Mouse (Mus musculus) left cerebral cortex, adult 2 months (tissue): ENCODE results near the gene Rnaseh1. TPM values are rescaled to one million over a fixed set of nuclear protein-coding genes. Genes with fewer than 3 reads are reported as not detected.

Source experiments
- DNase-seq, 2 experiments: peaks; one replicate each; pipeline ENCODE4 v3.0.0; 2021 to 2022; ENCODE audit warnings: low spot score in 2 of 2, mixed read lengths in 1 of 2; ENCODE audit errors: extremely low spot score in 1 of 2
- H3K27ac ChIP-seq: fragments of 200-600 bp; 2 replicates; pipeline ENCODE4 v1.8.1; 2022
- H3K4me3 ChIP-seq: fragments of 200-600 bp; 2 replicates; pipeline ENCODE4 v1.8.1; 2022
- CTCF ChIP-seq: fragments of 200-600 bp; IDR thresholded peaks from 2 replicates; pipeline ENCODE4 v1.8.1; 2022; ENCODE audit warnings: antibody characterized with exemption, mild to moderate bottlenecking, moderate library complexity
- intact Hi-C: fragments of 180-260 bp; cut with DNase I; formaldehyde crosslinking; loops from one replicate; pipeline ENCODE4 v1.15.1; 2025
- microRNA-seq, 2 experiments: library from miRNA; unstranded; fragments of <30 nt; microRNA quantifications; one replicate each; pipeline ENCODE4 v1.2.0; 2021
- total RNA-seq, 2 experiments: library from RNA; stranded (reverse); gene quantifications; 2 replicates each; pipeline ENCODE4 v1.2.3; 2021

The Rnaseh1 gene
- total RNA-seq, 2 experiments from 2014 or later: 13.4 to 13.6 TPM

- DNase-seq: no peak
- TF ChIP-seq CTCF: no peak
- intact Hi-C loops: loop anchor here (2.0 kb wide), 2 partner anchors 110 to 136 kb away; no protein-coding TSS in a partner anchor
Measured at GRCm38 (mm10) chr12:28699086-28699485, 49.7 kb downstream of the Rnaseh1 start.

GRCm38 (mm10) chr12:28699656-28700055 is 50.3 kb downstream of the Rnaseh1 start:
- no peak overlapping the region for H3K4me3 ChIP-seq
- peak; percentile 79 to 81 for DNase-seq
- peak overlapping the region; percentile 89 for H3K27ac ChIP-seq
- intact Hi-C loops: loop anchor here (2.0 to 5.0 kb wide), 6 partner anchors 53 to 833 kb away; partner anchors contain the start of genes Eipr1 and Trappc12
- TF ChIP-seq CTCF: peak; percentile 100

More at GRCm38 (mm10) chr12:28699086-28699485, 49.7 kb downstream of the Rnaseh1 start:
- Histone ChIP-seq H3K27ac (peak overlapping the region; percentile 77), H3K4me3 (no peak overlapping the region)

GRCm38 (mm10) chr12:28700101-28700511 is 50.7 kb downstream of the Rnaseh1 start:
- TF ChIP-seq CTCF: no peak
- intact Hi-C loops: loop anchor here (2.0 to 5.0 kb wide), 4 partner anchors 52 to 832 kb away; partner anchors contain the start of genes Eipr1 and Trappc12
- DNase-seq: no peak
- Histone ChIP-seq H3K4me3 (no peak overlapping the region), H3K27ac (peak overlapping the region; percentile 89)

GRCm38 (mm10) chr12:28700561-28701025 is 51.2 kb downstream of the Rnaseh1 start:
- TF ChIP-seq CTCF: no peak
- no peak overlapping the region for H3K4me3 ChIP-seq
- intact Hi-C loops: loop anchor here (2.0 to 5.0 kb wide), 4 partner anchors 52 to 832 kb away; partner anchors contain the start of genes Eipr1 and Trappc12
- H3K27ac ChIP-seq: peak overlapping the region; percentile 89
- DNase-seq: peak; percentile 62 to 63

- Histone ChIP-seq H3K27ac (peak overlapping the region; percentile 89), H3K4me3 (no peak overlapping the region)
- TF ChIP-seq CTCF: no peak
- intact Hi-C loops: loop anchor here (2.0 to 5.0 kb wide), 4 partner anchors 51 to 831 kb away; partner anchors contain the start of genes Eipr1 and Trappc12
- peak in 1 of 2 experiments; percentile 49 for DNase-seq
Measured at GRCm38 (mm10) chr12:28701302-28701701, 51.9 kb downstream of the Rnaseh1 start.

GRCm38 (mm10) chr12:28704381-28704780 is 55.0 kb downstream of the Rnaseh1 start:
- no peak for DNase-seq
- Histone ChIP-seq H3K27ac (peak overlapping the region; percentile 70), H3K4me3 (no peak overlapping the region)
- intact Hi-C loops: loop anchor here (5.0 kb wide), 3 partner anchors 48 to 828 kb away; partner anchors contain the start of genes Eipr1 and Trappc12
- TF ChIP-seq CTCF: no peak; the same call in 1 of the 2 replicates

GRCm38 (mm10) chr12:28705204-28705603 is 55.8 kb downstream of the Rnaseh1 start:
- Histone ChIP-seq H3K4me3 (no peak overlapping the region), H3K27ac (peak overlapping the region; percentile 70)
- intact Hi-C loops: no loop called here
- DNase-seq: no peak
- TF ChIP-seq CTCF: no peak

GRCm38 (mm10) chr12:28708154-28708553 is 58.8 kb downstream of the Rnaseh1 start:
- H3K27ac ChIP-seq: no peak overlapping the region
- intact Hi-C loops: no loop called here
- no peak overlapping the region for H3K4me3 ChIP-seq
- no peak for TF ChIP-seq CTCF
- no peak for DNase-seq

Small RNAs within 50 kb of the gene (microRNA-seq; reads per million reads assigned to microRNA genes)
- gene Mir6937: 0.24 to 0.96 reads per million in 2 experiments

Other genes with a start within 250 kb of the Rnaseh1 start
- gene Dcdc2c, start 97.2 kb upstream of the Rnaseh1 start, total RNA-seq: 1 to 10 TPM in 1 of 2 experiments, under 1 TPM in 1; 0.97 to 1.1 TPM
- gene Allc, start 67.1 kb upstream of the Rnaseh1 start, total RNA-seq: 1 to 10 TPM in 1 of 2 experiments, under 1 TPM in 1; 1.00 to 1.2 TPM
- under 1 TPM; 0.63 to 0.65 TPM for gene Colec11, start 26.2 kb upstream of the Rnaseh1 start, total RNA-seq
- 100 to 1,000 TPM; 246 to 270 TPM for gene Rps7, start 13.6 kb upstream of the Rnaseh1 start, total RNA-seq
- gene Adi1, start 25.6 kb downstream of the Rnaseh1 start, total RNA-seq: 10 to 100 TPM; 32.2 to 33.0 TPM
- gene Trappc12, start 100.9 kb downstream of the Rnaseh1 start, total RNA-seq: 10 to 100 TPM; 61.4 to 63.0 TPM
- gene Eipr1, start 102.2 kb downstream of the Rnaseh1 start, total RNA-seq: 10 to 100 TPM; 64.0 to 65.1 TPM